Mouse (Mus musculus) ES-Bruce4 (cell line): ENCODE results near the gene Dus3l.

Experiments
- CTCF ChIP-seq: IDR thresholded peaks from one replicate; pipeline ENCODE4 v1.8.1; 2011; ENCODE audit warnings: low read depth, low read length
- POLR2A ChIP-seq: IDR thresholded peaks from one replicate; pipeline ENCODE4 v1.8.1; 2011; ENCODE audit warnings: low read length; ENCODE audit not compliant: insufficient read depth

DNA sequence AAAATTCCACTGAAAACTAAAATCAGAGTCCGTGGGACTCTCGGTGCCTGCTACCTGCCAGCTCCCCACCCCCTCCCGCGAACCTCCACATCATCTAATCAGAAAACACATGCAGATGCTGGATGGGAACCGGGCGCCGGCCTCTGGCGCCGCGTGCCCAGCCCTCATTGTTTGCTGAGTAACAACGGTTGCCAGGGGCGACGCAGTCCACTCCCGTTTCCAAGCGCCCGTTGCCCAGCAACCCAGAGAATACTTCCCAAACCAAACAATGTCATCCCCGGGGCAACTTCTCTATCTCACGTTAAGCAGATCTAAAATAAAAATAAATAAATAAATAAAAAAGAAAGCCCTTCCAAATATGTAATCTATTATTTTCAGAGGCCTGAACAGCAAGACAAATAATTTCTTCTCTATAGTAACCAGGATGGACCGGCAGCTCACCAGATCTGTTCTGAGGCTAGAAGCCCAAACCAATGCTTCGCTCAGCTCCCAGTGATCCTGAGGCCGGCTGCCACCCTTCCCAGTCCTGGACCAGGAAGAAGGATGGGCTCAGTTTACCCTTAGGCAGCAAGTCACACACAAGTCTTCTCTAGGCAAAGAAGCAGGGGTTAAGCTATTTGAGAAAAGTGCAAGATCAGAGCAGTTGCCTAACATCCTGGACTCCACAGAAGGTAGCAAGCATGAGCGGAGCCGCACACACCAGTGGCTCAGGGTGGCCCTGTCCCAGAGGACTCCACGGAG lies 49.9 kb downstream of the Dus3l start:
- TF ChIP-seq CTCF (no peak), POLR2A (no peak)
